In genomic region chr14:55616844-55617243, GRCm38 (mm10) we compare ENCODE assay signal across 18 mouse cellular contexts. TPM values are rescaled to one million over a fixed set of nuclear protein-coding genes. Genes with fewer than 3 reads are reported as not detected.
"Had no signal": no experiment of that assay in that cellular context is flagged by ENCODE, and none has a peak within 500 bp of the region (broad histone marks: within the 10 kb centered on the region; RNA-seq: fewer than 3 reads in every experiment).

No protein-coding gene starts in this region.

- H3K4me3 ChIP-seq: limb, embryonic 15.5 days; megakaryocyte, embryonic 14.5 days; midbrain, embryonic 15.5 days; neural tube, embryonic 12.5 days had no signal

- H3K27me3 ChIP-seq: limb, embryonic 15.5 days; midbrain, embryonic 15.5 days; neural tube, embryonic 12.5 days had no signal

- H3K4me2 ChIP-seq: limb, embryonic 15.5 days; midbrain, embryonic 11.5 days had no signal

- H3K9ac ChIP-seq: limb, embryonic 15.5 days; midbrain, embryonic 15.5 days; neural tube, embryonic 12.5 days had no signal

- H3K27ac ChIP-seq: limb, embryonic 15.5 days; macrophage; midbrain, embryonic 15.5 days; neural tube, embryonic 12.5 days; stomach, postnatal 0 days had no signal

- H3K36me3 ChIP-seq: limb, embryonic 15.5 days; midbrain, embryonic 15.5 days; neural tube, embryonic 12.5 days had no signal

- DNase-seq: kidney, adult 11 months; kidney, adult 9 months; kidney, postnatal 14 days; layer of hippocampus, adult 9-11 months; layer of hippocampus, postnatal 36 days; lung, adult 2 months; lung, postnatal 10 days; thymus, adult 2 months; thymus, postnatal 25 days had no signal

- H3K4me1 ChIP-seq: midbrain, embryonic 15.5 days; neural tube, embryonic 12.5 days had no signal

- H3K9me3 ChIP-seq: limb, embryonic 15.5 days; megakaryocyte, embryonic 14.5 days; midbrain, embryonic 15.5 days; neural tube, embryonic 12.5 days had no signal

RNA-seq across cellular contexts. Expression of gene Rec8, which starts 1.0 kb away (rescaled TPM):
- total RNA-seq: neutrophil, adult 5-6 weeks had no signal
- polyA plus RNA-seq: macrophage had no signal

RNA-seq across cellular contexts. Expression of gene Gm49378, which starts 20.9 kb away (rescaled TPM):
- total RNA-seq: monocyte, adult 5-6 weeks had no signal
